Mouse (Mus musculus): Measurements from ENCODE around the gene Olfr1333.

GRCm38 (mm10) chr4:118861791-118862190 is 25.7 kb upstream of the Olfr1333 start:
- TF ChIP-seq EP300 (IDR thresholded peaks at IDR 0.05) (no peak), CTCF (IDR thresholded peaks at IDR 0.05) (no peak)
